Mouse (Mus musculus) midbrain, embryonic 13.5 days (tissue): ENCODE data around the gene Rybp. TPM values are rescaled to one million over a fixed set of nuclear protein-coding genes. Genes with fewer than 3 reads are reported as not detected.

Source experiments
- ATAC-seq: fragments of 200-750 bp; cut with Nextera tagmentation; 2 replicates; pipeline ENCODE4 v1.8.0; 2017; ENCODE audit warnings: mild to moderate bottlenecking, moderate TSS enrichment, moderate library complexity
- H3K27ac ChIP-seq: fragments of 300-500 bp; sonication (generic); 2 replicates; pipeline ENCODE4 v1.5.1; 2015; ENCODE audit warnings: inconsistent platforms, mild to moderate bottlenecking, moderate library complexity
- H3K27me3 ChIP-seq: fragments of 300-500 bp; sonication (generic); 2 replicates; pipeline ENCODE4 v1.6.1; 2015; ENCODE audit warnings: mild to moderate bottlenecking, inconsistent platforms
- H3K36me3 ChIP-seq: fragments of 300-500 bp; sonication (generic); 2 replicates; pipeline ENCODE4 v1.6.1; 2015; ENCODE audit warnings: mild to moderate bottlenecking, inconsistent platforms
- H3K4me1 ChIP-seq: fragments of 300-500 bp; sonication (generic); replicated peaks from 2 replicates; pipeline ENCODE4 v1.6.1; 2015; ENCODE audit warnings: inconsistent platforms
- H3K4me2 ChIP-seq: fragments of 300-500 bp; sonication (generic); replicated peaks from 2 replicates; pipeline ENCODE4 v1.6.1; 2015; ENCODE audit warnings: moderate library complexity, mild to moderate bottlenecking, inconsistent platforms
- H3K4me3 ChIP-seq: fragments of 300-500 bp; sonication (generic); replicated peaks from 2 replicates; pipeline ENCODE4 v1.5.1; 2015; ENCODE audit warnings: mild to moderate bottlenecking, inconsistent platforms
- H3K9ac ChIP-seq: fragments of 300-500 bp; sonication (generic); replicated peaks from 2 replicates; pipeline ENCODE4 v1.6.1; 2015; ENCODE audit warnings: mild to moderate bottlenecking, inconsistent platforms
- H3K9me3 ChIP-seq: fragments of 300-500 bp; sonication (generic); 2 replicates; pipeline ENCODE4 v1.6.1; 2016; ENCODE audit warnings: mild to moderate bottlenecking, inconsistent platforms
- WGBS: fragments of 180-500 bp; shearing (Covaris S2); methylation state at CpG from one replicate; pipeline ENCODE4 v1.1.7; 2015; 5-methylcytosine and 5-hydroxymethylcytosine counted together
- polyA plus RNA-seq: library from polyadenylated mRNA; unstranded; fragments of >200 nt; fragmentation: Nextera tagmentation; extraction: Ambion mirVana; gene quantifications from 2 replicates; pipeline ENCODE4 v1.2.1, GENCODE M21; 2015

Gene Rybp
- 18.0 and 19.7 TPM in 2 replicates for polyA plus RNA-seq

- under 1% methylated on average over 83 of the region's 112 CpGs for WGBS
- Histone ChIP-seq H3K4me1 (peaks cover 39% of the 10 kb centered on the region), H3K27ac (peak within 1 kb of the TSS; percentile 98), H3K4me2 (peak within 1 kb of the TSS; percentile 96), H3K4me3 (peak within 1 kb of the TSS; percentile 71), H3K9ac (peak within 1 kb of the TSS; percentile 91), H3K27me3 (peaks cover 23% of the 10 kb centered on the region), H3K36me3 (no peaks in the 10 kb centered on the region), H3K9me3 (no peaks in the 10 kb centered on the region)
- ATAC-seq = peak; percentile 95
Observed at GRCm38 (mm10) chr6:100287334-100288015, at the start of gene Rybp. Gene Rybp (minus strand): TSS chr6:100287485.

GRCm38 (mm10) chr6:100336591-100337148, 49.4 kb upstream of the Rybp start:
- Histone ChIP-seq H3K36me3 (no peaks in the 10 kb centered on the region), H3K27me3 (peaks cover 57% of the 10 kb centered on the region), H3K4me2 (peak overlapping the region; percentile 22), H3K9ac (no peak overlapping the region), H3K4me1 (peaks cover 24% of the 10 kb centered on the region), H3K9me3 (no peaks in the 10 kb centered on the region), H3K27ac (no peak overlapping the region), H3K4me3 (no peak overlapping the region)
- 11% methylated on average over 14 of the region's 14 CpGs for WGBS
- peak; percentile 61 for ATAC-seq

GRCm38 (mm10) chr6:100335506-100336144, 48.3 kb upstream of the Rybp start:
- H3K9me3 ChIP-seq = no peaks in the 10 kb centered on the region
- no peaks in the 10 kb centered on the region for H3K36me3 ChIP-seq
- H3K4me3 ChIP-seq = 0 out of 2 replicates have a peak overlapping the region, but pooled peaks have one; percentile 4
- H3K27me3 ChIP-seq = peaks cover 65% of the 10 kb centered on the region
- H3K9ac ChIP-seq = peak overlapping the region; percentile 23; the same call in 1 of the 2 replicates
- H3K27ac ChIP-seq = 0 out of 2 replicates have a peak overlapping the region, but pooled peaks have one; percentile 16
- peaks cover 24% of the 10 kb centered on the region for H3K4me1 ChIP-seq
- peak overlapping the region; percentile 42 for H3K4me2 ChIP-seq
- peak; percentile 68 for ATAC-seq
- 2% methylated on average over 18 of the region's 18 CpGs for WGBS

- Histone ChIP-seq H3K27ac (no peak overlapping the region), H3K9ac (no peak overlapping the region), H3K36me3 (no peaks in the 10 kb centered on the region), H3K4me1 (peaks cover 30% of the 10 kb centered on the region), H3K9me3 (no peaks in the 10 kb centered on the region), H3K4me3 (no peak overlapping the region), H3K4me2 (no peak overlapping the region), H3K27me3 (peaks cover 61% of the 10 kb centered on the region)
- ATAC-seq = no peak
- WGBS = 85% methylated on average over 7 of the region's 7 CpGs
Observed at GRCm38 (mm10) chr6:100333745-100334144, 46.5 kb upstream of the Rybp start.

GRCm38 (mm10) chr6:100332479-100332878, 45.2 kb upstream of the Rybp start:
- Histone ChIP-seq H3K9ac (no peak overlapping the region), H3K36me3 (no peaks in the 10 kb centered on the region), H3K27ac (no peak overlapping the region), H3K27me3 (peaks cover 50% of the 10 kb centered on the region), H3K4me2 (no peak overlapping the region), H3K9me3 (no peaks in the 10 kb centered on the region), H3K4me3 (no peak overlapping the region), H3K4me1 (peaks cover 30% of the 10 kb centered on the region)
- no peak for ATAC-seq
- WGBS = 78% methylated on average over 4 of the region's 4 CpGs

GRCm38 (mm10) chr6:100331582-100331981, 44.3 kb upstream of the Rybp start:
- no peaks in the 10 kb centered on the region for H3K36me3 ChIP-seq
- no peak overlapping the region for H3K4me3 ChIP-seq
- no peak for ATAC-seq
- H3K4me2 ChIP-seq = no peak overlapping the region
- no peak overlapping the region for H3K27ac ChIP-seq
- H3K9ac ChIP-seq = no peak overlapping the region
- no peaks in the 10 kb centered on the region for H3K9me3 ChIP-seq
- H3K27me3 ChIP-seq = peaks cover 43% of the 10 kb centered on the region
- WGBS = 56% methylated on average over 8 of the region's 8 CpGs
- H3K4me1 ChIP-seq = peaks cover 25% of the 10 kb centered on the region

- no peaks in the 10 kb centered on the region for H3K36me3 ChIP-seq
- ATAC-seq = no peak
- no peak overlapping the region for H3K9ac ChIP-seq
- 78% methylated on average over 9 of the region's 9 CpGs for WGBS
- no peaks in the 10 kb centered on the region for H3K9me3 ChIP-seq
- peaks cover 19% of the 10 kb centered on the region for H3K4me1 ChIP-seq
- no peak overlapping the region for H3K4me2 ChIP-seq
- no peak overlapping the region for H3K4me3 ChIP-seq
- no peak overlapping the region for H3K27ac ChIP-seq
- peaks cover 42% of the 10 kb centered on the region for H3K27me3 ChIP-seq
Observed at GRCm38 (mm10) chr6:100331055-100331454, 43.8 kb upstream of the Rybp start.

- Histone ChIP-seq H3K9ac (no peak overlapping the region), H3K9me3 (no peaks in the 10 kb centered on the region), H3K4me2 (no peak overlapping the region), H3K4me3 (no peak overlapping the region), H3K4me1 (peaks cover 5% of the 10 kb centered on the region; the same call in 1 of the 2 replicates), H3K27me3 (peaks cover 43% of the 10 kb centered on the region), H3K27ac (no peak overlapping the region), H3K36me3 (no peaks in the 10 kb centered on the region)
- ATAC-seq = no peak
- 64% methylated on average over 4 of the region's 4 CpGs for WGBS
Observed at GRCm38 (mm10) chr6:100329542-100329941, 42.3 kb upstream of the Rybp start.

GRCm38 (mm10) chr6:100327050-100327449, 39.8 kb upstream of the Rybp start:
- Histone ChIP-seq H3K9ac (no peak overlapping the region), H3K9me3 (no peaks in the 10 kb centered on the region), H3K27me3 (peaks cover 23% of the 10 kb centered on the region), H3K4me2 (no peak overlapping the region), H3K4me3 (no peak overlapping the region), H3K36me3 (no peaks in the 10 kb centered on the region), H3K27ac (no peak overlapping the region), H3K4me1 (peaks cover 14% of the 10 kb centered on the region)
- ATAC-seq = no peak
- 83% methylated on average over 5 of the region's 5 CpGs for WGBS

- no peak overlapping the region for H3K27ac ChIP-seq
- no peaks in the 10 kb centered on the region for H3K36me3 ChIP-seq
- no peak overlapping the region for H3K9ac ChIP-seq
- peaks cover 11% of the 10 kb centered on the region for H3K27me3 ChIP-seq
- H3K4me3 ChIP-seq = no peak overlapping the region
- WGBS = 84% methylated on average over 10 of the region's 10 CpGs
- H3K4me1 ChIP-seq = peaks cover 9% of the 10 kb centered on the region
- H3K9me3 ChIP-seq = no peaks in the 10 kb centered on the region
- ATAC-seq = no peak
- H3K4me2 ChIP-seq = no peak overlapping the region
Observed at GRCm38 (mm10) chr6:100323756-100324430, 36.6 kb upstream of the Rybp start.

- Histone ChIP-seq H3K27me3 (peaks cover 8% of the 10 kb centered on the region), H3K9me3 (no peaks in the 10 kb centered on the region), H3K27ac (0 out of 2 replicates have a peak overlapping the region, but pooled peaks have one; percentile 16), H3K4me3 (no peak overlapping the region), H3K4me1 (peaks cover 9% of the 10 kb centered on the region), H3K4me2 (no peak overlapping the region), H3K36me3 (no peaks in the 10 kb centered on the region), H3K9ac (no peak overlapping the region)
- WGBS = 32% methylated on average over 8 of the region's 8 CpGs
- peak; percentile 75 for ATAC-seq
Observed at GRCm38 (mm10) chr6:100322561-100322960, 35.3 kb upstream of the Rybp start.

GRCm38 (mm10) chr6:100322145-100322544, 34.9 kb upstream of the Rybp start:
- H3K36me3 ChIP-seq = no peaks in the 10 kb centered on the region
- no peaks in the 10 kb centered on the region for H3K9me3 ChIP-seq
- H3K9ac ChIP-seq = no peak overlapping the region
- peaks cover 8% of the 10 kb centered on the region for H3K27me3 ChIP-seq
- ATAC-seq = peak; percentile 56
- 84% methylated on average over 5 of the region's 5 CpGs for WGBS
- H3K4me3 ChIP-seq = no peak overlapping the region
- 0 out of 2 replicates have a peak overlapping the region, but pooled peaks have one; percentile 16 for H3K27ac ChIP-seq
- H3K4me1 ChIP-seq = peaks cover 9% of the 10 kb centered on the region
- no peak overlapping the region for H3K4me2 ChIP-seq
